Mouse (Mus musculus) frontal cortex, postnatal 25 days (tissue): Measurements from ENCODE around the gene Ptprg.

ENCODE experiments used
- DNase-seq, 2 experiments: peaks; one replicate each; pipeline ENCODE4 v3.0.0; 2022; ENCODE audit warnings: low spot score in 2 of 2

The Ptprg gene

DNA sequence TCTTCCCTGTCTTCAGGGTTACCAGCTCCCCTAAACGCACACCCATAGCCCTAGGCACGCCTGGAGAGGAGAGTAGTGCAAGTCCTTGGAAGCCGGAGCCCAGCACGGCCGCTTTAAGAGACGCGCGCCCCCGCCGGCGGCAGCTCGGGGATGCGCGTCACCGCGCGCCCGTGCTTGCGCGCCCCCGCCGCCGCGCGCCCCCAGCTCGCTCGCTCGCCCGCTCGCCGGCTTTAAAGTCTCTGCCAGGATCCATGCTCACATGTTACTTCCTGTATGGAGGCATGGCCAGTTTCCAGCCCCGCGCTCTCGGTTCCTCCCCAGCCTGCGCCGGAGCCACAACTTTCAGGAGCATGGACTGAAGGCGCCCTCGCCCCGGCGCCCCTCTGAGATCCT, at the start of gene Ptprg:
Ptprg (plus strand) TSS at position 260 of the 393 bp plus-strand sequence.
- peak; percentile 70 to 75 for DNase-seq

DNA sequence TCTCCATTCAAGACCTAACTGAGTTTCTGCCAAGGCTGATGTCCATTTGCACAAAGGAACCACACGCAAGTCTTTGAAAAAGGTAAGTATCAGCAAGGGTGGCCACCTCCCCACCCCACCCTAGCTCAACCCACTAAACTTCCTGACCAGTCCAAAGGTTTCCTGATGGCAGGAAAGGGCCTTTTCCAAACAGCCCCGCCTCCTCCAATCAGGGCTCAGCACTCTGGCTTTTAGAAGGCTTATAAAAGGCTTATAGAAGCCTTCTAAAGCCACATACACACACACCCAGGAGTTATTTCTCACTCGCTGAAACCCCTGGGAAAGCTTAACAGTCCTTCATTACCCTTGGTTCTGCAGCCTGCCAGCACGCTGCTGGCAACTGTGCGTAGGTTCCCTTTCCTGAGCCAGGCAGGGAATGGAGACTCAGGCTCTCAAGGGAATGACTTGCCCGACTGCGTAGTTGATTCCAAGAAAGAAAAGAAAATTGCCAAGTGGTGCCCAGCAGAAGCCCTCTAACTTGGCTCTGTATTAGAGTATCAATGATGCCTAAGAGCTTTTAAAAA, 49.4 kb upstream of the Ptprg start:
- no peak for DNase-seq

DNA sequence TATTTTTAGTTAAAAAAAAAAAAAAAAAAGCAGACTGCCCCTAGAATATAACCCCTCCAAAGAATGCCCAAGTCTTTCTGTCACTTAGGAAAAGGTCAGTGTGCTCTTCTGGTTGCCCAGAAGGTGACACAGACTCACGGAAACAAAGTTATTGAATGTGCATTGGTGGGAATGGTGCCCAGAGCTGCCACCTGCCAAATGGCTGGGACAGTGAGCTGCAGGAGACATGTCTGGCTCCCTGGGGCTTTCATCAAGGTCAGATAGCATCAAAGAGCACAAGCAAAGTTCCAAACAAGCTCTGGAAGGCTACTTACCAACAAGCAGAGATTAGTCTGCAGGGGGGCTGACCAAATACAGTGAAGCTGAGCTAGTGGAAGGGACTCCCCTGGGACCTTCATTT, 43.2 kb upstream of the Ptprg start:
- DNase-seq, result no peak

DNA sequence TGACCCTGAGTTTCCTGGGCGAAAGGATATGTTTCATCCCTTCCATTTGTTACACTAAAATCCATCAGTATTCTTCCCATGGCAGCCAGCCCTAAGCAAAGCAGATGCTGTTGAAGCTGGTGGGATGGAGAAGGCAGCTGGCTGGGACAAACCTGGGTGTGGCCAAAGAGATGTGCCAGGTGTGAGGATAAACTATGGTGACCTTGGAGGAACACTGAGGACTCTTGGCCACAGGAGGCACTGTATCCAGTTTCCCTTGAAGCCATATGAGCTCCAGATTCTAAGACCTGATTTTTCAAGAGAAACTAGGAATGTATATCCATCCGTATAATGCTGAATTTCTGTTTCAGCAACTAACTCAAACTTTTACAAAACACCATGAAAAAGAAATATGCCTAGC, 34.2 kb upstream of the Ptprg start:
- no peak for DNase-seq

DNA sequence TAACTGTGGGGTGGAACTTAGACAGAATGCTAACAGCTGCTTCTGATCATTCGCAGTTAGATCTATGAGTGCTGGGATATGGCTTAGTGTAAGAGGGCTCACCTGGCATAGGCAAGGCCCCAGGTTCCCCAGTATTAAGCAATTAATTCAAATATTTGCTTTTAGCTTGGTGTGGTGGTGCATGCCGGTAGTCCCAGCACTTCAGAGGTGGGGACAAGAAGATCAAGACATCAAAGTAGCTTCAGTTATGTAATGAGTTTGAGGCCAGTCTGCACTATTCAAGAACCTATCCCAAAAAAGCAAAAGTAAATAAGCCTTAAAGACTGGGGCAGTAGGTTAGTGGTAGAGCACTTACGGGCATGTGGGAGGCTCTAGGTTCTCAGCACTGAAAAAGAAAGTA, 30.3 kb upstream of the Ptprg start:
- DNase-seq, result no peak

DNA sequence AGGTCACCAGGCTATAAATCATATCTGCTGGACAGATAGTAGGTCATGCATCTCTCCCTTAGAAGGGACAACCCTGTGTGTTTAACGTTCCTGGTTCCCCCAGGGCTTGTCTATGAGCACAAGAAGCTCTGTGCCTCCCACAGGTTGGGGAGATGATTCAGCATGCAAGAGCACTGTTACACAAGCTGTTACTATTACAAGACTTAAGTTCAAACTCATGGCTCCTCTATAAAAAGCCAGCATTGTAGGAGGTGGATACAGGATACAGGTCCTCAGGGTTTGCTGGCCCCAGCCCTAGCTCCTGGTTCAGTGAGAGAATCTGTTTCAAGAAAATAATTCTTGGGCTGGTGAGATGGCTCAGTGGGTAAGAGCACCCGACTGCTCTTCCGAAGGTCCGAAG, 23.7 kb upstream of the Ptprg start:
- no peak for DNase-seq

DNA sequence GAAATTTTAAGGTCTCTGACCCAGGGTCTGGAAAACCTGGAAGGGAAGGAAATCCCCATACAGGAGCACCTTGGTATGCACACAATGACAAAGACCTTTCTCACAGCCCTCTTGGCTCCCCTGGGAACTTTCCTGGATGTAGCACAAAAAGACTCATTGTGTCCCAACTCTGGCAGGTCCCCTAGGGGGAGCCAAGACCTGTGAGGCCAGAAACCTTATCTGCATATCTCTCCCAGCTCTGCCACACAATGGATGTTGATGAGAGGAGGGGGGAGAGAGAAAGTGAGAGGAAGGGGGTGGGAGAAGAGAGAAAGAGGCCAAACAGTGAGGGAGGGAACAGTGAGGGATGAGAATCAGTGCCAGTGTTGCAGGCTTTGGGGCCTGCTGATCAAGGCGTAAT, 18.9 kb upstream of the Ptprg start:
- no peak for DNase-seq

DNA sequence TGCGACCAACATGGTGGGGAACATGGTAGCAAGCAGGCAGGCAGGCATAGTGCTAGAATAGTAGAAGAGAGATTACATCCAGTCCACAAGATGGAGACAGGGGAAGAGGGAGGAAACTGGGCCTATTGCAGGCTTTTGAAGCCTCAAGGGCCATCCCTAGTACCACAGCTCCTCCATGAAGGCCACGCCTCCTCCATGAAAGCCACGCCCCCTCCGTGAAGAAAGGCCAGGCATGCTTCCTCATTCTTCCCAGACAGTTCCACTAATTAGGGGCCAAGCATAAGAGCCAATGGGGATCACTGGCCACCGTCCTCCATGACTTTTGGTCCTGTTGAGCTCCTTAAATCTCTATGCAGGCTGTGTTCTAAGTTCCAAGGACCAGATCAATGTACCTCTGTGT, 17.2 kb upstream of the Ptprg start:
- no peak for DNase-seq

DNA sequence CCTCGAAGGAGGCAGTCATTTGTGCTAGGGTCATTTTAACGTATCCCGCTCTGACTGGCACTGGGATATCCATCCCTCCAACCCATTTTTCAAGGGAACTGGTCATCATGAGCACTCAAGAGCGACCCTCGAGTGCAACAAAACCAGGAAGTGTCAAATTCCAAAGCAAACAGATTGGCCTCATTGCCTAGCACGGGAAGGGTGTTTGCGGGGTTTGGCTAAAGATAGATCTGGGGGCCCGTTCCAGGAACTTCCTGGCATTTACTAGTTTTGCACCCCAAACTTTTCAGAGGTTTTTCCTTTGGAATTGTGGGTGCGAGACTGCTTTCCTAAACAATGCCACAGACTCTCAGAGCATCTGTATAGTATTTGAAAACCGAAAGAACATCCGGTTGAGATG, 1.4 kb upstream of the Ptprg start:
- no peak for DNase-seq

DNA sequence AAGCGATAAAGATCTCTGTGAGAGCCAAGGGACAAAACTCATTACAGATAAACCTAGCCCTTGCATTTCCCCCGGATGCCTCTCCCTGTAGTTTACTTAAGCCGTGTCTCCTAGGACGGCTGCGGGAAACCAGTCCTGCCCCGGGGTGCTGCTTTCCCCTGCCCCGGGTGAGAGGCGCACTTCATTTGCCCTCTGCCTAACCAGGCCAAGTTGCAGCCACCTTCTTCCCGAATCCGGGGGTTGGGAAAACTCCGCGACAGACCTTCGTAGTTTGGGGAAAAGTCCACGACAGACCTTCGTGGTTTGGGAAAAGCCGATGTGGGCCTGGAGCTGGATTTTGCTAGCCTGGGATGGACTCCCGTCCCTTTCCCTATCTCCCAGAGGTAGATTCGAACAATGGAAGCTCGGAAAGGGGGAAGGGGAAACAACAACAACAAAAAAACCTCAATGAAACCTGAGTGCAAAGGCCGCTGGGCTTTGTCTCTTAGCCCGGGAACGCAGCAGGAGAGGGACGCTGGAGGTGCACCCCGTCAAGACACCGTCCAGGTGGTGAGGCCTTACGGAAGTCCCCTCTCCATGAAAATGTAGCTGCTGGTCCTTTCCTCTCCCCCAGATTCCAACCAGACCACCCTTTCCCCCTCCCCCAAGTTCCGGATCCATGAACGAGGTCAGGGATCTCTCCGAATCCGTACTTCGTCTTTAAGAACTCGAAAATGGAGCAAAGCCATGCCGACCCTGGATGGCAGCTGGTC, 635 bp upstream of the Ptprg start:
- peak in 1 of 2 experiments; percentile 12 for DNase-seq

DNA sequence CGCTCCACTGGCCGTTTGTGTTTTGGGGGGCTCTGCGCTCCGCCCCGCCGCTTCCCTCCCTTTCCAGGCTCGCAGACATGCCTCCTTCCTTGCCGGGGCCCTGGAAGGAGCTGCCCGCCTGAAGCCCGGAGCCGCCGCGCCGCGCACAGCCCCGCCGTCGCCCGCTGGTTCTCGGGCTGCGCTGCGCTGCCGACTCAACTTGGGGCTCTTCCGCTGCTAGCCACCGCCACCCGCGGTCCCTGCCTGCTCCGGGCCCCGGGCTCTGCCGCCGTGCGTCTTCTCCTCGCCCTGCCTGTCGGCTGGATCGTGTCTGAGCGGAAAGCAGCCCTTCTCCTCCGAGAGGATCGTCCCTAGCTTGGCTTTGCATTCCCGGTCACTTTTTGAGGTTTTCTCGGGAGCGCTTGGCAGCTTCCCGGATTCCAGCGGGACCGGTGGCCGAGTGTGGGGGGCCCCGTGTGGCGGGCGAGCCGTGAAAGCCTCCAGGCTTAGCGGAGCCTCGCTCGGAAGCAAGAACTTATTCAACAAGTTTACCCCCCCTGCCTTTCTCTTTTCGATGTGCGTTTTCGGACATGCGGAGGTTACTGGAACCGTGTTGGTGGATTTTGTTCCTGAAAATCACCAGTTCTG, 460 bp downstream of the Ptprg start:
- DNase-seq, result no peak

DNA sequence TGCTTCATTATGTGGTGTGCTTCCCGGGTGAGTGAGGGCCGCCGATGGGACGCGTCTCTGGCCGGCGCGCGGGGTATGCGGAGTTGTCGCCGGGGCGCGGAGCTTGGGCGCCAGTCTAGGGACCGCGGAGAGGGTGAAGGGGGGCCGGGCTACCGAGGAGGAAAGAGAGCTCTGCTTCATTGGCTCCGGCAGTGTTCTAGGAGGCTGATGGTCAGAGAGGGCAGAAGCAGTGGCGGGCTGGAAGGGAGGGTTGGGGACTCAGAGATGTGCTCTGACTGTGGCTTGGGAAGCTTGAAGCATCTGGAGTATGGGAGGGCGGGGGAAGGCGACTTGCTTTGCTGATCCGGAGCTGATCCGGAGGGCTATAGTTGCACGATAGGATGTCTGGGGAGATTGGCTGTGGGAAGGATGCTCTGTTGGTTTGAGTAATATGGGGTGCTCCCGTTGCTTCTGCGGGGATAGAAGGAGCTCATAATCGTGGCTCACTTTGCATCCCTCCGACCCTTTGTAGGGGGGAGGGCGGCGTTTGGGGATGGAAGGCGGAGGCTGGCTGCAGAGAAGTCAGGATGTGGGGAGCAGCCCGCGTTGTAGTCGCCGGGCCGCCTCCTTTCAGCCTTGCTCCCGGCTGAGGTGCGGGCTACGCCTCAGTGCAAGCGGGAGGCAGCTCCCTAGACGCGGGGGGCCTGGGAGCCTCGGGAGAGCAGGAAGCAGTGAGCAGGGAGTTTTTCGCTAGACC, 1.1 kb downstream of the Ptprg start:
- peak; percentile 38 to 52 for DNase-seq

DNA sequence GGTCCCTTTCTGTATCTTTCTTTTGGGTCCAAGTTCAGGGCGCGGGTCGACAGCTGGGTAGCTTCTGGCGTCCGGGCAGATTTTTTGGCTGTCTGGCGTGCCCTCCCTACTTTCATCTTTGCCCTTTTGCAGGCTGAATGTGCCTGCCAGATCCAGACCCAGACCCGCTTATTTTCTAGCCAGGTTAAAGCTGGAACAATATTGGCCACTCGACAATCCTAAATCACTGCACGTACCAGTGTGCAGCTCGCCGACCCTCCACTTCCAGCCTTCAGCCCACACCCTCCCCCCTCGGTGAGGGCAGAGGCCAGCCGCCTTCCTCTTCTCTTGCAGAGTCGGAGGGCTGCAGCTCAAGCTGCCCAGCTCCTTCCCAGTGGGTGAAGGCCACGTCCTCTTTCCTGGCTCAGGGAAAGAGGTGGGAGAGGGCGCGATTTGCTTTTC, 1.7 kb downstream of the Ptprg start:
- no peak for DNase-seq

DNA sequence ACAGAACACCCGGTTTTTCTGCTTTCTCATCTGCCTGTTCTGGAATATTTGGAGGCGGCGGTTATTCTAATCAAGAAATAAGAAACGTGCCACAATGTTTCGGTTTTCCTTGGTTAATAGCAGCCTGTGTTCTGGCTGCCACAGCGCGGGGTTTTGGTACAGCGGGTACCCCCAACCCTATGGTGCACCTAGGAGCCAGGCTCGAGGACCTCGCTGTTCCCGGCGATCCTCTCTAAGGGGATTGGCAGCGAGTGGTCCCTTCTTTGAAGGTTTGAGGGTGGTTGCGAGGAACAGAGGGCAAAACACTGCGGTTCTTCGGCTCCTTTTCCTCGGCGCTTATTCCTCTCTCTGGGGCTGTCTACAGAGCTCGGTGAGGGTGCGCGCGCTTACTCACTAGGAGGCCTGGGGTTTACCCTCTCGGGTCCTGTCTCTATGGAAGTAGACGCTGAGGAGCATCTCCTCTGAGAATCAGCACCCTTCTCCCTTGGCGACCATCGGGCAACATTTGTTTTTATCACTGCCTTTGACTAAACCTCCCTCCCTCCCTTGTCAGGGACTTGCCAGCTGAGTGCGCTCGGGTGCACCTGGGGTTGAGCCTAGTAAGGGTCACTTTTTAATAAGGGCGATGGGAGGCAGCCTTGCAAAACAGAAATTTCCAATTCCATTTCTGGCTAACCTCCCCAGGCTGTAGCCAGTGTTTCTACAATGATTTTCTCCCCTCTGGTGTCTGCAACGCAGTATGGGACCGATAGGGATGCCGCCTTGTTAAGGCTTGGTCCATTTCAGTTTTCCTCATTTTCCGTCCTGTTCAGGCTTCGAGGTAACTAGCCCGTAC, 2.4 kb downstream of the Ptprg start:
- DNase-seq, result peak; percentile 25 to 31

DNA sequence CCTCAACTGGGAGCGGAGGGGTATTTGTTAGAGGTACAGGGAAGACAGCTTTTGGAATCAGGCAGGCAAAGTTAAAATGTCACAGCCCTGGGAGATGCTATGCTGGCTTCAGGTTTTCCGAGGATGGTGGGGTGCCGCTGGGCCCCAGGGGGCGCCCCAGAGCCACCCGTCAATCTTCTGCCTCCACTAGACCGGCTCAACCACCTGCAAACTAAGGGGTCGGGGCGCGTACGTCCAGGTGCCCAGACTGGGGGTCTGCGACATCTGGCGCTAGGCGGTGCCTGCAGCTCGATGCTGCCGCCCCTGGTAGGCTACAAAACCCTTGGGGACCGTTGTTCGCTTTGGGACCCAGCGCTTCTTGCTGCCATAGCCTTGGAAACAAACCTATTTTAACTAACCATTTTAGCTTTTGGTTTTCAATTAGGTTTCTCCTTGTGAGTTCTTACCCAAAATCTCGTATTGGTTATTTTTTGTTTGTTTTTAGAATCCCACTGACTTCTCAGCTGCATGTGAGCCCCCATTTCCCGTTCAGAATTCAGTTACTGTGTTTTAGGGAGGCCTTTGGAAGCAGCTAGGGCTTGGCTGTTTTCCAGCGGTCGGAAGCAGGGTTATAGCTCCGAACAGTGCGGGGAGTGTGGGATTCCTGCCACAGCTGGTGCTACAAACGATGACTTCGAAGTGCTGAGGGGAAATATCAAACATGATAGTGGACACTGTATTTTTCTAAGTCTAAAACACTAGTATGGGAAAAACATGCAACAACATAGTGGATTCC, 3.2 kb downstream of the Ptprg start:
- peak; percentile 67 to 75 for DNase-seq

DNA sequence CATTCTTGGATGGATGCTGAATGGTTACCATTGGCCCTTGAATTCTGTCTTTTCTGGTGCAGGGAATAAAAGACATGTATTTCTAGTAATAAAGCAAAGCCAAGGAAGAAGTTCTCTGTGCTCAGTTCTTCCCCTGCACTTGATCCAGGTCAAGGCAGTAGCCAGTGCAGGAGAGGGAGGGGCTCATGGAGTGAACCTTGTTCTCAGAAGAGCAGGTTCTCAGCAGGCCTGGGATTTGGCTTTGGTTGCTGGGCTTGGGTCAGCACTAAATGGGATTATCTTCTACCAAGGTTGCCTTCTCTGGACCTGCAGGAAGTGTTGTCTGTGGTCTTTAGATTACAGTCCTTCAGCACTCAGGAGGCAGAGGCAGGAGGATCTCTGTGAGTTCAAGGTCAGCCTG, 5.2 kb downstream of the Ptprg start:
- DNase-seq, result no peak

DNA sequence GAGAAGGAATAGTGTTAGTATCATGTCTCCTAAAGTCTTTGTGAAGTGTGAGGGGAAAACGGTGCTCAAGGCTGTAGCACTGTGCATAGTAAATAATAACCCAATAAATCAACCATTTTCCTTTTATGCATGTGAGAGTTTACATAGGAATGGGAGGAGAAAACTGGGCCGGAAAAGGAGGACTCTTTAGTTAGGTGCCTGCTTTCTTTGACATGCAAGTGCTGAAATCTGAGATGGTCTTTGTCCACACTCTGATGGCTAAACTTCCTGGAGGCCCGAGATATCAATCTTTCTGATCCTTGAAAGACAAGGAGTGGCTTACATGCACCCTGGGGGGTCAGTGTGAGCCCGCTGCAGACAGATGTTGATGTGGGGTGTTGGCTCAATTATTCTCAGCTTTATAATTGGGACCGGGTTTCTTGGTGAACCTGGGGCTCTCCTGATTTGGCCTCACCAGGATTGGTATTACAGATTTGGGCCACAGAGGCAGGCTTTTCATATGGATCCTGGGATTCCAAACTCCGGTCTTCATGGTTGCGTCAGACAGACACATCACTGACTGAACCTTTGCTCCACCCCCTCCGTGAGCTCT, 7.4 kb downstream of the Ptprg start:
- no peak for DNase-seq

DNA sequence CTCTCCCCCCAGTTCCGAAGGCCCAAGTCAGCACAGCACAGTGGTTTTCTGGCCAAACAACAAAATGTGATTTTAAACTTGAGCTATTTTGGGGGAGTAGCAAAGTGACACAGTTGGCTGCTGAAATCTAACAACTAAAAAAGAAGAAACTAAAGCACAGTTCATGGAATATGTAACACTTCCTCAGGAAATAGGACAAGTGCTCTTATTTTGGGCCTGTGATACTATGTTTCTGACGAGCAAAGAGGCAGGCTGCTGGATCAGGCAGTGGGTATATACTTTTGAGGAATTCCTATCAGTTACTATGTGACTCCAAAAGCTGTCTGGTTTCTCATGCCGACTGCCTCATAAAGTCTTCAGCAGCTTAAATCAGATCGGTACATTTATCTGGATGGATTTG, 8.1 kb downstream of the Ptprg start:
- no peak for DNase-seq

DNA sequence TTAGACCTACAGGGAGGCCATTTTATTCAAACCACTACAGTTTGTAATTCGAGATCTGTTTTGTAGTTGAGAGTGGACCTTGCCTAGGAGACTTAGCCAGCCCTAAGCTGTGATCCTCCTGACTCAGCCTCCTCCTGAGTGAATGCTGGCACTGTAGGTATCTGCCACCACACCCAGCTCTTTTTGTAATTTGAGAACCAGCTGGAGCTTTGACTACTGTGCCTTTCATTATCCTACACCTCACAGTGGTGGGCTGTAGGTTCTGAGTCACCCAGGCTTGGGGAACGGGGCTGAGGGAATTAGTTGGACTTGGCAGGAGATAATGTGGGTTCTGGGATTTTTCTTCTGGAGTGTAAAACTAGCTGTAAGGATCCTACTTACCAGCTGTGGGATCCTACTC, 9.5 kb downstream of the Ptprg start:
- no peak for DNase-seq

DNA sequence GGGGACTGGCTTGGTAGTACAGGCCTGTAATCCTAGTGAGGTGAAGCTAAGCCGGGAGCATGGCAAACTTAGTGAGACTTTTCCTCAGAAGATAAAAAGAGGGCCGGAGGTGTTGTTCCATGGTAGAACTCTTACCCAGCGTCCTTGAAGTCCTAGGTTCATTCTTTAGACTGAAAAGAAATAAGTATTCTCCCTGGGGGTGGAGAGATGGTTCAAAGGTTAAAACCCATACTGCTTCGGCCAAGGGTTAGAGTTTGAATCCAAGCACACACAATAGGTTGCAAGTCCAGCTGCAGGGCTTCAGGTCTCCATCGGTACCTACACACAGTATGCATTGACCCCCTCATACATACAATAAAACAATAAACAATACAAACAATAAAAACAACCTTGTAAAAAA, 10.3 kb downstream of the Ptprg start:
- no peak for DNase-seq

DNA sequence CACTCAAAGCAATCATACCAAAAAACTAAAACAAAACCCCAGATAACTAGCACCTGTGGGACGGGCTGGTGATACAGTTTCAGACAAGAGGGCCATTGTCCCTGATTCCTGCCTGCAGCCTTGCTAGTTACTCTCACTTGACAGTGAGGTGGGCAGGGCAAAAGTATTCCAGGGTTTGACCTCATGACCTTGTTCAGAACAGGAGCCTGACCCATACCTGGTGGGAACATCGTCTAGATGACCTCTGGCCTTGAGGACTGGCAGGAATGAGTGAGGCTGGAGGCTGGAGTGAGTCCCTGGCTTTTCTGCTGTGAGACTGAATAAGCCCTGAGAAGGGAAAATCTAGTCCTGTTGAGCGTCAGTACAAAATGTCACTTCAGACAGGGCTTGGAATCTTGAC, 11.1 kb downstream of the Ptprg start:
- no peak for DNase-seq
